Mouse (Mus musculus) megakaryocyte, embryonic 14.5 days (primary cell): ENCODE measurements around the gene Serpinb1b. TPM values are rescaled to one million over a fixed set of nuclear protein-coding genes. Genes with fewer than 3 reads are reported as not detected.

Experiments
- H3K27me3 ChIP-seq: replicated peaks from 2 replicates; pipeline ENCODE3; 2012; ENCODE audit warnings: inconsistent platforms
- H3K36me3 ChIP-seq: replicated peaks from 2 replicates; pipeline ENCODE3; 2012; ENCODE audit warnings: low read length, inconsistent platforms, mixed read lengths
- H3K4me1 ChIP-seq: 2 replicates; pipeline ENCODE4 v1.6.1; 2012; ENCODE audit warnings: inconsistent platforms
- H3K4me3 ChIP-seq: replicated peaks from 2 replicates; pipeline ENCODE3; 2012; ENCODE audit warnings: moderate library complexity, mild to moderate bottlenecking, inconsistent platforms
- H3K9me3 ChIP-seq: 2 replicates; pipeline ENCODE4 v1.6.1; 2012; ENCODE audit warnings: inconsistent platforms
- FLI1 ChIP-seq: IDR thresholded peaks from 2 replicates; pipeline ENCODE4 v1.6.1; 2012; ENCODE audit warnings: low read length, inconsistent platforms, mixed read lengths
- GATA1 ChIP-seq: IDR thresholded peaks from 3 replicates; pipeline ENCODE4 v1.6.1; 2012; ENCODE audit warnings: mixed read lengths, low read length, inconsistent platforms, borderline replicate concordance
- polyA plus RNA-seq: library from polyadenylated mRNA; stranded (reverse); fragments of >175 nt; gene quantifications from 2 replicates; pipeline ENCODE4 v1.2.3, GENCODE M21; 2012; ENCODE audit warnings: low replicate concordance; ENCODE audit not compliant: insufficient read depth

Gene Serpinb1b
- polyA plus RNA-seq, 1 experiment, result not detected

DNA sequence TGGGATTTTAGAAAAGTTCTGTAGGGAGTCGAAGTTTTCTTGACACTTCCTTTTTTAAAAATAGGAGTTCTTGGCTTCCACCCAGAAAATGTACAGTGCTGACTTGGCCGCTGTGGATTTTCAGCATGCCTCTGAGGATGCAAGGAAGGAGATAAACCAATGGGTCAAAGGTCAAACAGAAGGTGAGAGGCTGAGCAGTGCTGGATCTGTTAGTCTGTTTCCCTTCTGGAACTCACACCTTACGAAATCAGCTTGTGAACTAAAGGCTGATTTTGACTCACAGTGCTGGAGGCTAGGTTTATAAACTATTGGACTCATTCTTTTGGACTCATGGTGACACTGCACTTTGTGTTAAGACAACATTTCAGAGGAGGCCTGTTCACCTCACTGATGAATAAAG, 11.2 kb downstream of the Serpinb1b start:
- no peak for TF ChIP-seq FLI1
- TF ChIP-seq GATA1, result no peak
- Histone ChIP-seq H3K4me3 (no peak overlapping the region), H3K4me1 (peaks cover 34% of the 10 kb centered on the region), H3K9me3 (no peaks in the 10 kb centered on the region), H3K27me3 (peaks cover 6% of the 10 kb centered on the region), H3K36me3 (no peaks in the 10 kb centered on the region)

GRCm38 (mm10) chr13:33090546-33090945, 12.2 kb downstream of the Serpinb1b start:
- Histone ChIP-seq H3K36me3 (no peaks in the 10 kb centered on the region), H3K27me3 (peaks cover 3% of the 10 kb centered on the region), H3K4me3 (no peak overlapping the region), H3K4me1 (peaks cover 25% of the 10 kb centered on the region), H3K9me3 (no peaks in the 10 kb centered on the region)
- TF ChIP-seq GATA1 (no peak), FLI1 (no peak)

DNA sequence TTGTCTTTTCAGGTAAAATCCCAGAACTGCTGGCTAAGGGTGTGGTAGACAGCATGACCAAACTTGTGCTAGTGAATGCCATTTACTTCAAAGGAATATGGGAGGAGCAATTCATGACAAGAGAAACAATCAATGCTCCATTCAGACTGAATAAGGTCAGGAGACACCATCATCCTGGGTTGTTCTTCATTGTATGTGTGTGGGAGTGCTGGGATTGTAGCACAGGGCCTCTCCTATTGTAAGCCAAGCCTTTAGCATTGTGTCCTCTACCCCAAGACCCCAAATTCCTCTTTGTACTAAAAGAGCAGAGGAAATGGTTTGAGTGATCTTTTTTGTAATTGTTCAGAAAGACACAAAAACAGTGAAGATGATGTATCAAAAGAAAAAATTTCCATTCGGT, 12.9 kb downstream of the Serpinb1b start:
- TF ChIP-seq FLI1 (no peak), GATA1 (no peak)
- Histone ChIP-seq H3K9me3 (no peaks in the 10 kb centered on the region), H3K36me3 (no peaks in the 10 kb centered on the region), H3K4me3 (no peak overlapping the region), H3K27me3 (peaks cover 1% of the 10 kb centered on the region), H3K4me1 (peaks cover 23% of the 10 kb centered on the region)

DNA sequence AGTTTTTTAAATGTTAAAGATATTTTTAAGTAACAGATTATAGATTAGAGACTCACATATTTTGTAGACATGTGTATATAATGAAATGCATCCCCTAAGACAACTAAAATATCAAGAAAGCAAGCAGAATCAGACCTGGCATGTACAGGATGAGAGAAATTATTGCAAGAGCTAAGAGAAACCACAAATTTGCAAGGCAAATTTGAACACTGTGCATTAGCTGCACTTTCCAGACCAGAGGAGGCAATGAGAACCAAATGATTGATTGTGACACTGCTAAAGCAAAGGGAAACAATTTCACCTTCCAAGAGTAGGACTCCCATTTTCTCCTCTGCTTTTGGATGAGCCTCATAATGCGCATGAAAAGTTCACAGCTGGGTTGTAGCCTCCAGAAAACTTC, 17.2 kb downstream of the Serpinb1b start:
- Histone ChIP-seq H3K9me3 (no peaks in the 10 kb centered on the region), H3K4me1 (peaks cover under 1% of the 10 kb centered on the region; the same call in 1 of the 2 replicates), H3K4me3 (no peak overlapping the region), H3K27me3 (peaks cover 1% of the 10 kb centered on the region), H3K36me3 (no peaks in the 10 kb centered on the region)
- TF ChIP-seq GATA1, result no peak
- TF ChIP-seq FLI1, result no peak

DNA sequence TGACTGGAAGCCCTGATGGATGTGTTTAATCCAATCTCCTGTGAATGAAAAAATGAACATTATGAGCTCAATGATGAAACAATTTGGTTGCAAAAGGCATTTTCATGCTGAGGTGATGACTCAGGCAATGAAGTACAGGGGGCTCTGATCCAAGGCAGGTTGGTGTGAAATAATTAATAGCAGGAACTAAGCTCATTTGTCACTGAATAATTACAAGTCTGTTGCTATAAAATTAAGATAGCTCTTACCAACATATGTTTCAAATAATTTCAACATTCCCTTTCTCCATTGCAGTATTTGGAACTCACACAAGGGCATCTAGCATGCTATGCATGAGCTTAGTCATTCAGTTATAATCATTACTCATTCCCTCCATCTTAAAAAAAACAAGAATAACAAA, 27.3 kb downstream of the Serpinb1b start:
- H3K9me3 ChIP-seq, result peaks cover 9% of the 10 kb centered on the region; the same call in 1 of the 2 replicates
- TF ChIP-seq GATA1 (no peak), FLI1 (no peak)
- H3K27me3 ChIP-seq, result no peaks in the 10 kb centered on the region
- no peak overlapping the region for H3K4me3 ChIP-seq
- no peaks in the 10 kb centered on the region for H3K36me3 ChIP-seq
- peaks cover 4% of the 10 kb centered on the region; the same call in 1 of the 2 replicates for H3K4me1 ChIP-seq

GRCm38 (mm10) chr13:33113054-33113453, 34.7 kb downstream of the Serpinb1b start:
- no peak overlapping the region for H3K4me3 ChIP-seq

GRCm38 (mm10) chr13:33137717-33138116, 59.3 kb downstream of the Serpinb1b start:
- Histone ChIP-seq H3K4me1 (no peaks in the 10 kb centered on the region), H3K4me3 (no peak overlapping the region), H3K36me3 (no peaks in the 10 kb centered on the region), H3K9me3 (no peaks in the 10 kb centered on the region), H3K27me3 (peaks cover 4% of the 10 kb centered on the region)
- TF ChIP-seq FLI1 (no peak), GATA1 (no peak)

More at GRCm38 (mm10) chr13:33113054-33113453, 34.7 kb downstream of the Serpinb1b start:
- Histone ChIP-seq H3K27me3 (no peaks in the 10 kb centered on the region), H3K9me3 (peaks cover 9% of the 10 kb centered on the region; the same call in 1 of the 2 replicates), H3K36me3 (no peaks in the 10 kb centered on the region), H3K4me1 (peaks cover 3% of the 10 kb centered on the region; the same call in 1 of the 2 replicates)
- no peak for TF ChIP-seq GATA1
- no peak for TF ChIP-seq FLI1

- Histone ChIP-seq H3K4me3 (no peak overlapping the region), H3K4me1 (no peaks in the 10 kb centered on the region), H3K36me3 (no peaks in the 10 kb centered on the region), H3K9me3 (no peaks in the 10 kb centered on the region), H3K27me3 (peaks cover 2% of the 10 kb centered on the region)
- no peak for TF ChIP-seq GATA1
- TF ChIP-seq FLI1, result no peak
Observed at GRCm38 (mm10) chr13:33141435-33141834, 63.1 kb downstream of the Serpinb1b start.

Other genes with a start within 250 kb of the Serpinb1b start
- 1.4 TPM in 1 of 2 replicates, not detected in the other for gene Serpinb1a, start 227.4 kb upstream of the Serpinb1b start, polyA plus RNA-seq
- not detected in 2 replicates for gene Serpinb1c, start 180.4 kb upstream of the Serpinb1b start, polyA plus RNA-seq
- gene Serpinb6b, start 113.4 kb upstream of the Serpinb1b start, polyA plus RNA-seq, result 0.19 TPM in 1 of 2 replicates, not detected in the other
- 0.55 TPM in 1 of 2 replicates, not detected in the other for gene Serpinb9, start 75.3 kb upstream of the Serpinb1b start, polyA plus RNA-seq
- gene Serpinb9b, start 51.2 kb upstream of the Serpinb1b start, polyA plus RNA-seq, result 0.12 TPM in 1 of 2 replicates, not detected in the other
- gene Serpinb9c, start 81.2 kb downstream of the Serpinb1b start, polyA plus RNA-seq, result not detected in 2 replicates
- gene Serpinb9d, start 114.4 kb downstream of the Serpinb1b start, polyA plus RNA-seq, result not detected in 2 replicates
- gene Serpinb9e, start 171.0 kb downstream of the Serpinb1b start, polyA plus RNA-seq, result not detected in 2 replicates
- gene Serpinb9f, start 245.5 kb downstream of the Serpinb1b start, polyA plus RNA-seq, result not detected in 2 replicates